Mouse (Mus musculus) cerebellum, adult 11-12 months (tissue): ENCODE data around the gene Hk1.
A peak's percentile ranks its signal among the peaks of the same experiment; 100 is the strongest.
"Not testable (repeated sequence)": the region's sequence is repeated elsewhere in the genome, so short reads cannot be mapped to it uniquely, and the experiment has no call there.

Experiments
- DNase-seq: peaks from one replicate; pipeline ENCODE4 v3.0.0; 2022

Hk1 gene

GRCm38 (mm10) chr10:62340991-62341390 lies 38.7 kb downstream of the Hk1 start:
- peak; percentile 54 for DNase-seq

GRCm38 (mm10) chr10:62340095-62340731 lies 39.5 kb downstream of the Hk1 start:
- DNase-seq: peak; percentile 98

GRCm38 (mm10) chr10:62339211-62340094 lies 40.3 kb downstream of the Hk1 start:
- DNase-seq: peak; percentile 78

- DNase-seq: peak; percentile 57
Observed at GRCm38 (mm10) chr10:62338626-62339025, 41.1 kb downstream of the Hk1 start.

GRCm38 (mm10) chr10:62338176-62338575 lies 41.5 kb downstream of the Hk1 start:
- DNase-seq: peak; percentile 48

GRCm38 (mm10) chr10:62336601-62337578 lies 42.8 kb downstream of the Hk1 start:
- peak; percentile 58 for DNase-seq

- DNase-seq: peak; percentile 9
Observed at GRCm38 (mm10) chr10:62335423-62335776, 44.3 kb downstream of the Hk1 start.

GRCm38 (mm10) chr10:62334686-62335422 lies 44.9 kb downstream of the Hk1 start:
- DNase-seq: peak; percentile 19

GRCm38 (mm10) chr10:62333269-62333668 lies 46.4 kb downstream of the Hk1 start:
- DNase-seq: peak; percentile 42

GRCm38 (mm10) chr10:62332514-62332913 lies 47.2 kb downstream of the Hk1 start:
- peak; percentile 86 for DNase-seq

GRCm38 (mm10) chr10:62331771-62332170 lies 47.9 kb downstream of the Hk1 start:
- peak; percentile 49 for DNase-seq

- peak; percentile 56 for DNase-seq
Observed at GRCm38 (mm10) chr10:62331296-62331695, 48.4 kb downstream of the Hk1 start.

- peak; percentile 51 for DNase-seq
Observed at GRCm38 (mm10) chr10:62329846-62330245, 49.9 kb downstream of the Hk1 start.

GRCm38 (mm10) chr10:62328886-62329412 lies 50.8 kb downstream of the Hk1 start:
- DNase-seq: peak; percentile 27

GRCm38 (mm10) chr10:62327572-62328317 lies 52.0 kb downstream of the Hk1 start:
- peak; percentile 67 for DNase-seq

GRCm38 (mm10) chr10:62326818-62327571 lies 52.7 kb downstream of the Hk1 start:
- peak; percentile 50 for DNase-seq

- DNase-seq: no peak
Observed at GRCm38 (mm10) chr10:62326002-62326401, 53.7 kb downstream of the Hk1 start.

- not testable (repeated sequence) for DNase-seq
Observed at GRCm38 (mm10) chr10:62322821-62323220, 56.9 kb downstream of the Hk1 start.

GRCm38 (mm10) chr10:62321457-62321856 lies 58.3 kb downstream of the Hk1 start:
- DNase-seq: peak; percentile 58

- peak; percentile 100 for DNase-seq
Observed at GRCm38 (mm10) chr10:62320402-62320978, 59.2 kb downstream of the Hk1 start.
